In the genomic region with DNA sequence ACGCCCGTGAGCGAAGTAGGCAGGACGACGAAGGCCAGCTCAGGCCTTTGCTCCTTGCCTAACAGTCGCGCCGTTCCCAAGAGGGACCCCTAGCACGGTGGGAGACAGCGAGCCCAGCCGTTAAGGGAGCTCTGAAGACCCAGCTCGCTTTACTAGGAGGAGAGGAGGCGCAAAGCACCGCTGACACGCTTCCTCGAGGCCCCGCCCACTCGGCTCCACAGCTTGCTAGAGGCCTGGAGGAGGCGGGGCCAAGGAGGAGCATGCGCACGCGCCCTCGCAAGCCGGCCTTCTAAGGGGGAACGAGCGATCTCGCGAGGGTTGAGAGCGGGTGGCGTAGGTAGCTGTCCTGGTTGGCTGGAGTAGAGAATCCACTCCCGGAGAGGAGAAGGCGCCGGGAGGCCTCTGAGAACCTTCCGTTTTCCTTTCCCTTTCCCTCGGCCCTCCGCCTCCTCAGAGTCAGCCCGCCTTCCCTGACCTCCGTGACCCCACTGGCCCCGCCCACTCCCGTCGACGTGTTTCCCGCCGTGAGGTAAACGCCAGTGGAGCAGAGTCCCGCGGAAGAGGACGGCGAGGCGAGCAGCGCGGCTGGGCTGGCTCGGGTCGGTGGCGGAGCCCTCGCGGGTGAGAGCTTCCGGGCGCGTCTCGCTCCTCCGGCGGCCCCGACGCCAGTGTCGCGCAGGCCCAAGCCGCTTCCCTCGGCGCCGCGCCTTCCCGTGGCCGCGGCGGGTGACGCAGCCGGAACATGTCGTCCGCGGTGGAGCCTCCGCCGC, we compare ENCODE assay signal across 14 mouse cellular contexts. TPM values are rescaled to one million over a fixed set of nuclear protein-coding genes. Genes with fewer than 3 reads are reported as not detected.
DNase-seq lines count a peak whose midpoint lies in the region; ATAC-seq and TF ChIP-seq lines count a peak whose summit lies in the region.
"Not testable (repeated sequence)": the region's sequence is repeated elsewhere in the genome, so short reads cannot be mapped to it uniquely, and the experiment has no call there.
"Had no signal": no experiment of that assay in that cellular context is flagged by ENCODE, and none has a peak within 500 bp of the region (broad histone marks: within the 10 kb centered on the region; RNA-seq: fewer than 3 reads in every experiment).

No protein-coding gene starts in this region.

- peak; percentile 2 for DNase-seq in CD4-positive, CD25-positive, alpha-beta regulatory T cell, adult 2 months (ENCODE audit: low read depth, low spot score)
- DNase-seq in embryo, embryonic 10 days (ENCODE audit: low spot score), result peak; percentile 3
- peak; percentile 88 for DNase-seq in heart, adult 11 months
- DNase-seq in kidney, postnatal 4 days, result peak; percentile 6 to 19
- peak; percentile 8 for DNase-seq in lung, postnatal 10 days
- peak; percentile 45 for DNase-seq in thymus, postnatal 4 days

- H3K36me3 ChIP-seq in hindbrain, embryonic 12.5 days; small intestine, adult 2 months (ENCODE audit: control insufficient read depth, insufficient read depth, low read length): not testable (repeated sequence)

- peak overlapping the region; percentile 30 for H3K4me2 ChIP-seq in hindbrain, embryonic 12.5 days (replicated peaks)

- H3K27ac ChIP-seq in hindbrain, embryonic 12.5 days; small intestine, adult 2 months (ENCODE audit: insufficient read depth, low read depth, low read length): not testable (repeated sequence)

- not testable (repeated sequence) for TF ChIP-seq CTCF in small intestine, adult 2 months (IDR thresholded peaks at IDR 0.05; ENCODE audit: extremely low read depth, insufficient read length, insufficient replicate concordance, low read depth, low read length)

- H3K27me3 ChIP-seq in hindbrain, embryonic 12.5 days; small intestine, adult 2 months (ENCODE audit: control insufficient read depth, insufficient read depth, low read length): not testable (repeated sequence)

- 26% methylated on average over 70 of the region's 83 CpGs for WGBS in hindbrain, embryonic 12.5 days
- WGBS in small intestine, adult 2 months, result 36% methylated on average over 82 of the region's 83 CpGs

- not testable (repeated sequence) for H3K9me3 ChIP-seq in hindbrain, embryonic 12.5 days (replicated peaks)

- ATAC-seq in hindbrain, embryonic 12.5 days (ENCODE audit: low FRiP score), result not testable (repeated sequence)

- not testable (repeated sequence) for H3K4me1 ChIP-seq in hindbrain, embryonic 12.5 days; small intestine, adult 2 months (ENCODE audit: control insufficient read depth, insufficient read depth, insufficient read length, low read length)

- H3K9ac ChIP-seq in hindbrain, embryonic 12.5 days, result not testable (repeated sequence)

- peak overlapping the region; percentile 6; the same call in 1 of the 2 replicates for H3K4me3 ChIP-seq in hindbrain, embryonic 12.5 days
- peak overlapping the region; percentile 31 for H3K4me3 ChIP-seq in small intestine, adult 2 months (ENCODE audit: low read depth, low read length)

- not testable (repeated sequence) for TF ChIP-seq POLR2A in small intestine, adult 2 months (IDR thresholded peaks at IDR 0.05; ENCODE audit: low read depth, low read length)

RNA-seq across cellular contexts. Expression of a gene that starts 29.9 kb away (rescaled TPM):
- polyA plus RNA-seq in hindbrain, embryonic 12.5 days (2016; fragmentation: Nextera tagmentation; extraction: Ambion mirVana), result not detected in 2 replicates
- not detected in 2 replicates for polyA plus RNA-seq in small intestine, adult 2 months (2012; rRNA removed)
- polyA plus RNA-seq: forebrain, embryonic 15.5 days; hindbrain, embryonic 15.5 days; liver, embryonic 14.5 days; midbrain, embryonic 15.5 days; neural tube, embryonic 14.5 days; stomach, postnatal 0 days had no signal

RNA-seq across cellular contexts. Expression of a gene that starts 55.6 kb away (rescaled TPM):
- polyA plus RNA-seq in hindbrain, embryonic 12.5 days (2016; fragmentation: Nextera tagmentation; extraction: Ambion mirVana), result 0.57 and 0.84 TPM in 2 replicates
- polyA plus RNA-seq in small intestine, adult 2 months (2012; rRNA removed), result not detected in 2 replicates

Comparison
In these comparisons a context has a peak if more than half of its experiments do, and no peak if none do; other contexts are left out.
1. DNase-seq: peak in every context shown above with its lines; median percentile 88 in heart, adult 11 months; 45 in thymus, postnatal 4 days; 12 in kidney, postnatal 4 days; 8 in lung, postnatal 10 days; 3 in embryo, embryonic 10 days; 2 in CD4-positive, CD25-positive, alpha-beta regulatory T cell, adult 2 months.